Mouse (Mus musculus): ENCODE measurements around the gene Prima1. TPM values are rescaled to one million over a fixed set of nuclear protein-coding genes. Genes with fewer than 3 reads are reported as not detected.

Prima1 gene
- 10 to 100 TPM; 20.8 to 28.6 TPM for total RNA-seq (2021)
- long read RNA-seq, experiment 1, partial matches to known transcripts = 0 of 12 reads
- long read RNA-seq, experiment 1, other reads (novel, unspliced or antisense) = 11 of 12 reads
- long read RNA-seq, experiment 2, partial matches to known transcripts = 1 of 10 reads
- long read RNA-seq, experiment 2, other reads (novel, unspliced or antisense) = 8 of 10 reads

DNA sequence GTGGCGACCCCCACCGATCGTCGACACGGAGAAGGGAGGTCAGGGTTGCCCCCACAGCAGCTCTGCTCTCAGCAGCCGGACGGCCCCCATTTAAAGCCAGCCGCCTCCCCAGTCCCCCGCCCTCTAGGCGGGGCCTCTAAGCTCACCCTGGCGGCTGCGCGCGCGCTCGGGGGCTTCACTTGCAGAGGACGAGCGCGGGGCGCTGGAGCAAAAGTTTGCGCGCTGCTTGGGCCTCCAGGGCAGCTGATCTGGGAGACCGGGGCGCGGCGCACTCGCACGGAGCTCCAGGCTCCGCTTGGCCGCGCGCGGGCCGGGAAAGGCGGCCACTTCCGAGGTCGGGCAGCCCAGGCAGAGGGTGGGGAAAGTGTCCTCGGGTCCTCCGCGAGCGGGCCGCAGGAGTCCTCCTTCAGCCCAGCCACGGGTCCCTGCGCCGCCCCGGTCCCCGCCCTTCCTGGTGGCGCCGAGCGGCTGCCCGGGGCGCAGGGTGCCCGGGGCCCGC, at the start of gene Prima1:
Gene Prima1 (minus strand): TSS at position 68 of the 499 bp plus-strand sequence.
- no peak for TF ChIP-seq CTCF (IDR thresholded peaks at IDR 0.05)
- H3K27ac ChIP-seq = peak within 1 kb of the TSS; percentile 93
- H3K4me3 ChIP-seq = peak within 1 kb of the TSS; percentile 84
- peak; percentile 86 for DNase-seq
- intact Hi-C loops (cut with DNase I) = loop anchor here (1.0 to 5.0 kb wide), 2 partner anchors 60 to 97 kb away; no protein-coding TSS in a partner anchor

DNA sequence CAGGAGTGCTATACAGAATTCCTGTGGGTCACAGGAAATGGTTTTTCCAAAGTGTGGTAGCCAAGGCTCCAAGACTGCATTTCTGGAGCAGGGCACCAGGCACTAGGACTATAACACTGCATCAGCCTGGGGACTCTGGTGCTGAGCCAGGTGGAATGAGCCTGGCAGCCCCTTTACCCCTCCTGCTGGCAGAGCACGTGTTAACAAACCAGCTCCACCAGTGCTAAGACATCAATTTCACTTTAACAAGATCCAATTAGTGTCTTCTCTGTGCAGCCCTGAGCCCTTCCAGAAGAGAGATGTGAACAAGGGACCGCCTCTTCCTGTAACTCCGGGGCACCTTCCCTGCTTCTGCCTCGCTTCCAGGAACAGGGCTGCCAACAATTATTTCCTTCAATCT, 45.3 kb upstream of the Prima1 start:
- intact Hi-C loops (cut with DNase I) = no loop called here
- H3K27ac ChIP-seq = no peak overlapping the region

DNA sequence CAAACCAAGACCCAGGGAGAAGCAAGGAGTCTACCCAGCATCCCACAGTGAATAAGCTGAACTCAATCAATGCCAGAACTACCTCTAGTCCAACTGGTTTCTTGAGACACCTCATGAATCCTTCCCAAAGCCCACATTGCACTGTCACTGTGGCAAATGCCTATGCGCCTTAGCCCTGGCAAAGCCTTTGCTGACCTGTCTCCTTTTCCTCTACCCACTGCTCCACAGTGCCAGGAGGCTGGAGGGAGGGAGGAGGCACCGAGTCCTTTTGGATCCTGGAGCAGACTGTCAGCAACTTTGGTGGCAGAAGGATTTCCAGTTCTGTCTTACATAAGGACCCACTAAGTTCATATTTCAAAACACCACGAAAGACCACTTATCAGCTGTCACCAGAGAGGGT, 41.5 kb upstream of the Prima1 start:
- no peak for TF ChIP-seq CTCF (IDR thresholded peaks at IDR 0.05)
- H3K4me3 ChIP-seq = no peak overlapping the region
- DNase-seq = peak; percentile 87
- intact Hi-C loops (cut with DNase I) = no loop called here
- H3K27ac ChIP-seq = peak overlapping the region; percentile 87

More for the DNA sequence above, 45.3 kb upstream of the Prima1 start:
- TF ChIP-seq CTCF (IDR thresholded peaks at IDR 0.05) = no peak
- no peak overlapping the region for H3K4me3 ChIP-seq
- DNase-seq = no peak

DNA sequence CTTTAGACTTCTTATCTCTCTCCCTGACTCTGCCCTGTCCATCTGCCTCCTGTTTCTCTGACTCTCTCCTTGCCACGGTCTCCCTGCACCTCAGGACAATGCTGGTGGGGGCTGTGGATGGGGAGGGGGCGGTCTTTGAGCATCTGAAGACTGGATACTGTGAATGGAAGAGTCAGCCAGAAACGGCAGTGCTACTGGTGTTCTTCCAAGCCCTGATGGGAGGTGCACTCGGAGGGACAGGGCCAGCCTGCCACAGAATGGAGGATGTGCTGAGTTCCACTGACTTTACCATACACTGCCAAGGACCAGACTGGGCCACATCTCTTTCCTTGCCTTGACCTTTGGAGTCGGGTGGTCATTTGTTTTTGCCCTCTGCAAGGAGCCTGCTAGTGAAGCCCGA, 41.0 kb upstream of the Prima1 start:
- H3K27ac ChIP-seq = peak overlapping the region; percentile 87
- no peak for TF ChIP-seq CTCF (IDR thresholded peaks at IDR 0.05)
- DNase-seq = peak; percentile 45
- no peak overlapping the region for H3K4me3 ChIP-seq
- intact Hi-C loops (cut with DNase I) = no loop called here

DNA sequence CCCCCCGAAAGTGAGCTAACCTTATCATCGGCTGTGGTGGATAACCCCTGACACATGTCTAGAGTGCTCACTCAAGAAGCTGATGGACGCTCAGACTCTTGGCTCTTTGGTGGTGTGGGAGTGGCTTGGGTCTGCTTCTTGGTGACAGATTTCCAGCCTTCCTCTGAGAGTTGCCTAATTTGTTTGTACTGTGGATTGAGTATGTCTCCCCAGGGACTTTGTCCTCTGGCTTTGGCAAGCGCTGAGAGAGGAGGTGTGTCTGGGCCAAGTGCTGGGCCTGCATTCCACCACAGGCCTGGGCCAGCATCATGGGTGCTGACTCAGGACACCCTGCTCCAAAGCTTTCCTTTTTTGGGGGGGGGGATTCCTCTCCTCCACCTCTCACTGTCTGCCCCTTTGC, 40.0 kb upstream of the Prima1 start:
- intact Hi-C loops (cut with DNase I) = no loop called here
- H3K27ac ChIP-seq = peak overlapping the region; percentile 87
- DNase-seq = peak; percentile 80
- TF ChIP-seq CTCF (IDR thresholded peaks at IDR 0.05) = no peak
- no peak overlapping the region for H3K4me3 ChIP-seq

DNA sequence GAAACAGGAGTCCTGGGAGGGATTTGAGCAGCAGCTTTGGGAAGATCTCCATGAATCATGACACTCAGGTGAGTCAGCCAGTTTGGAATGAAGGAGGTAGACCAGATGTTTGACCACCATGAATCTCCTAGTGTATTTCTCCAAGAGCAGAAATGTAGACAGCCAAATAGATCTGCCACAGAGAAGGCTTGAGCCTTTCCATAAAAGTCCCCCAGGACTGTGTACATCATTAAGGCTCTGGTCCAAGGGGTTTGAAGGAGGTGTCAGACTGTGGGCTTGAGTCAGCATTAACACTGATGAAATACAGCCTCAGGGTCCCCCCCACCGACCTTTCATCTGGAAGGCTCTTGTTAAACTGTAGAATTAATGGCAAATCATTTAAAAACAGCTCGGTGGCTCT, 39.5 kb upstream of the Prima1 start:
- intact Hi-C loops (cut with DNase I) = no loop called here
- DNase-seq = no peak
- no peak for TF ChIP-seq CTCF (IDR thresholded peaks at IDR 0.05)
- peak overlapping the region; percentile 87; the same call in 1 of the 2 replicates for H3K27ac ChIP-seq
- H3K4me3 ChIP-seq = no peak overlapping the region

DNA sequence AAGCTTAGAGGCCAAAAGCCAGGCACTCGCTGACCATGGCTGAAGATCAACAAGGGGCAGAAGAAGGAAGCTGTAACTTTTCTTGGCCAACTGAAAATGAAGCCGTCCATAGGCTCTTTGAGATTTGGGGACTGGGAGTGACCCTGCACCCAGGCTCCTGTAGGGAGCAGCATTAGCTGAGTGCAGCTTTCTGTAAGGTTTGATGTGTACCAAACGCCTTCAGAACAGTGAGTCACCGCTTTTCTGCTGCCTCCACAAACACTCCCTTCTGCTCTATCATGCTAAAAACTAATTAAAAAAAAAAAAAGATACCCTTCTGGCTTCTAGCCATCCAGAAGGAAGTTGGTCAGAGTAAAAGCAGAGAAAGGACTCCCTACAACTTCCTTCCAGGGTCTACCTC, 34.5 kb upstream of the Prima1 start:
- DNase-seq = no peak
- Histone ChIP-seq H3K27ac (no peak overlapping the region), H3K4me3 (no peak overlapping the region)
- TF ChIP-seq CTCF (IDR thresholded peaks at IDR 0.05) = no peak
- intact Hi-C loops (cut with DNase I) = no loop called here

DNA sequence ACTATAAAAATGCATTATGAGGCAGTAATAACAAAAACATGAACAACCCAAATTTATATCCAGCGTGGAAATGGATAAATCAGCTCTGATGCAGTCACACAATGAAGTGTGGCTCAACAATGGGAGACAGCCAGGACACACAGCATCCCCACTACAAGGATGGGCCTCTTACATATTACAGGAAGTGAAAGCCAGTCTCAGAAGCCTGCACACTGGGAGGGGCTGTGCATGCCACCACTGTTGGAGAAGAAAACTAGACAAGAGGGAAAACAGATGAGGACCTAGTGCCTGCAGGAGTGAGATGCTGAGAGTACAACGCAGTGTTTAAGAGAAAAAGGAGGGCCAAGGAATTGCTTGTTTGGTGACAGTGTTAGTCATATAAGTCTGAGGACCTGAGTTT, 31.8 kb upstream of the Prima1 start:
- DNase-seq = no peak
- Histone ChIP-seq H3K4me3 (no peak overlapping the region), H3K27ac (no peak overlapping the region)
- no peak for TF ChIP-seq CTCF (IDR thresholded peaks at IDR 0.05)
- intact Hi-C loops (cut with DNase I) = no loop called here

DNA sequence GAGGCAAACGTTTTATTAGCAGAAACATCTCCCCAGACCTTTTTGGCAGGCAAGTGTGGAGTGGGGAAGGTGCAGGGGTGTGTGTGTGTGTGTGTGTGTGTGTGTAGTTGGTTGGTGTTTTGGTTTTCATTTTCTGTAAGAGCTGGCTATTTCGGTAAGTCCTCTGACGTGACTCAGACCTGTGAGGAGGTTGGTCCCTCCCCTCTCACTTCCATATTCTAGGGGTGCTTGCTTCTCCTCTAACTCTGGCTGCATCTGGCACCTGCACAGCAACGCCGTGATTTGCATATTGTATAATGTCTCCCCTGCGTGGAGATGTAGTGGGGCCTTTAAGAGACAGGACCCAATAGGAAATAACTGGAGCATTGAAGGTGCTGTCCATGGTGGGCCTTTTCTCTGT, 31.1 kb upstream of the Prima1 start:
- no peak for DNase-seq
- no peak overlapping the region for H3K4me3 ChIP-seq
- intact Hi-C loops (cut with DNase I) = no loop called here
- H3K27ac ChIP-seq = no peak overlapping the region
- no peak for TF ChIP-seq CTCF (IDR thresholded peaks at IDR 0.05)

DNA sequence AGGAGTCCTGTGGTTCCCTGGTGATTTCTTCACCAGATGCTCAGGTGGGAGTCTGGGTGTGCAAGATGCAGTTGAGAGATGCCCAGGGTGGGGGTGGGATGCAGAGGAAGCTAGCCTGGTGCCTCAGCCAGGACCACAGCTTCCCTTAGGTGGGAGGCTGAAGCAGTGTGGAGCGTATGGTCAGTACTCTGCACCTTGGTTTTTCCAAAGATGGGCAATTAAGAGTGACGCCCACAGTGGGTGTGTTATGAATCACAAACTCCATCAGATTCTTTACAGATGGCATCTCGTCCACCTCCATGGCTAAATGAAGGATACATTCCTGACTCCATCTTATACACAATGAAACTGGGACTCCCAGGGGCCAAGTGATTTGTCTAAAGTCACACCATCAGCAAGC, 30.2 kb upstream of the Prima1 start:
- Histone ChIP-seq H3K27ac (no peak overlapping the region), H3K4me3 (no peak overlapping the region)
- TF ChIP-seq CTCF (IDR thresholded peaks at IDR 0.05) = no peak
- no peak for DNase-seq
- intact Hi-C loops (cut with DNase I) = no loop called here

DNA sequence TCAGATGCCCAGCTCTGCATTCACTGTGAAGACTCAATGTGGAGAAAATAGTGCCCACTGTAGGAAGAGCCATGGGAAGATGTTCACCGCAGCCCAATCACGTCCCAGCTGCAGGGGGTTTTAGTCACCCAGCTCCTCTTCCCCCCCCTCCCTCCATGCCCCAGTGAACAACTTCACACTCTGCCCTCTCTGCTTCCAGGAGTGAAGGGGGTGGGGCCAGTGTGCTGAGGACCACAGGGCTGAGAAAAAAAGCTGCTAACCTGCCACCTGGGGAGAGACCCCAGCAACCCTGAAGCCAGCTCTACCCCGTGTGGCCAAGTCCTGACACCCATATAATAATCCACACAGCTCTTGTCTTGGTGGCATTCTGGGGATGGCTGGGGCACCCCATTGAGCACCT, 24.7 kb upstream of the Prima1 start:
- no peak for DNase-seq
- Histone ChIP-seq H3K27ac (no peak overlapping the region), H3K4me3 (no peak overlapping the region)
- intact Hi-C loops (cut with DNase I) = no loop called here
- TF ChIP-seq CTCF (IDR thresholded peaks at IDR 0.05) = no peak

DNA sequence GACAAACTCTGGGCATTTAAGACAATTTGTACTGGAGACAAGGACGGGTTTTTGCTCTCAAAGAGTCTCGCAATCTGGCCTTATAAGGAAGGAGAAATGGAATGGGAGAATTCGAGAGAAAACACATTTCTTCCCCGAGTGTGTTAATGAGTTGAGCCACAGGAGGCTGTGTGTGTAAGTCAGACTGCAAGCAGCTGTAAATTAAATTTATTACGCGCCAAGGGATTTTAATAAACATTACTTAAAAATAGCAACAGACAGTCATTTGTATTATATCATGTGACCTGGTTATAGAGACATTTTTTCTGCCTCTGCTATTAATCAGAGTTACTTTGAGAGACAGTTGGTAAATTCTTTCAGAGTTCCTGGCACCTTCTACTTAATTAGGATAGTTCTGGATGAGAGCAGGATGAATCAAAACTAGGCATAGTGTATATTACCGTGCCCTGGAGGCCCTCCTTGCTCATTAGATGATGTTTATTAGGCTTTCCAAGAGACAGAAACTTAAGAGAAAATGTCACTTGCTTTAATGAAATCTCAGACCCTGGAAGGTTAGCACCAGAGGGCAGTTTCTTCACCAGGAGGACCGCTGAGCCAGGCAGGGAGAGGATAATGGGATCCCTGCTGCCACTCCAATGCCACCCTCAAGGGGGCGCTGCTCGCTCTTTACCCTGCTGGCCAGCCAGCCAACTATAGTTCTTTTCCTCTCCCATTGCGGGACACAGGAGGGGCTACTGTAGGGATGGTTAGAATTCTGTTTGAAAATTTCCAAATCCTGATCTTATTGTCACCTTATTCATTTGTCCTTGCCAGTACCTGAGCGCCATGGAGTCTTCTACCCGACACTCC, 20.3 kb upstream of the Prima1 start:
- no peak overlapping the region for H3K4me3 ChIP-seq
- peak; percentile 70 for DNase-seq
- no peak overlapping the region for H3K27ac ChIP-seq
- intact Hi-C loops (cut with DNase I) = loop anchor here (1.0 to 5.0 kb wide), 2 partner anchors 39 to 120 kb away; no protein-coding TSS in a partner anchor
- TF ChIP-seq CTCF (IDR thresholded peaks at IDR 0.05) = peak; percentile 81

DNA sequence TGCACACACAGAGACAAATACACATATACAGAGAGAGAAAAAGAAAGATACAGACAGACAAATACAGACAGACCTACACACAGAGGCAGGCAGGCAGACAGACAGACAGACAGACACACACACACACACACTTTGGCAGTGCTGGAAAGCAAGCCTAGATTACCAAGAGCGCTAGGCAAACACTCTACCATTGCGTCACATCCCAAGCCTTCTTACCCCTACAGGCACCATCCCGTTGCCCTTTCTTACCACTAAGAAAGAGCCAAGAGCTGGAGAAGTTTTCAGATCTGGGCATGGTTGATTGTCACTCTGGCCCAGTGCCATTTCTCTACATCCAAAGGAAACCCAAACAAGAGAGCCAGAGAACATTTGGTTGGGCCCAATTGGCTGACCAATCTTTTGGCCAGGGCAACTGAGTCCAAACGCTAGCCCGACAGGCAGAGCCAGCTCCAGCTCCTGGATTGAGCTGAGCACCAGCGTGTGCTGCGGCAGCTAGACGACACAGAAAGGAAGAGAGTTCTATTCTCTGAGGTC, 11.0 kb upstream of the Prima1 start:
- no peak for TF ChIP-seq CTCF (IDR thresholded peaks at IDR 0.05)
- no peak for DNase-seq

More for the DNA sequence above, 11.0 kb upstream of the Prima1 start:
- no peak overlapping the region for H3K27ac ChIP-seq
- H3K4me3 ChIP-seq = no peak overlapping the region
- intact Hi-C loops (cut with DNase I) = no loop called here

Data from gastrocnemius, adult 2 months (tissue).